Mouse (Mus musculus) stomach, embryonic 16.5 days (tissue): Measurements from ENCODE around the gene Fam181a. TPM values are rescaled to one million over a fixed set of nuclear protein-coding genes. Genes with fewer than 3 reads are reported as not detected.

Source experiments
- ATAC-seq: fragments of 200-750 bp; cut with Nextera tagmentation; 2 replicates; pipeline ENCODE4 v1.8.0; 2017; ENCODE audit warnings: moderate number of reproducible peaks, moderate TSS enrichment; ENCODE audit not compliant: insufficient read depth, low FRiP score
- H3K27ac ChIP-seq: fragments of 300-500 bp; sonication (generic); 2 replicates; pipeline ENCODE4 v1.5.1; 2014; ENCODE audit warnings: low read length
- H3K27me3 ChIP-seq: fragments of 300-500 bp; sonication (generic); 2 replicates; pipeline ENCODE4 v1.6.1; 2014; ENCODE audit warnings: low read length, control low read depth, mixed read lengths; ENCODE audit not compliant: control insufficient read depth, insufficient read depth
- H3K36me3 ChIP-seq: fragments of 300-500 bp; sonication (generic); 2 replicates; pipeline ENCODE4 v1.6.1; 2014; ENCODE audit warnings: low read length; ENCODE audit not compliant: control insufficient read depth, insufficient read depth
- H3K4me1 ChIP-seq: fragments of 300-500 bp; sonication (generic); 2 replicates; pipeline ENCODE4 v1.6.1; 2014; ENCODE audit warnings: low read length, control low read depth, mixed read lengths; ENCODE audit not compliant: control insufficient read depth, insufficient read depth
- H3K4me2 ChIP-seq: fragments of 300-500 bp; sonication (generic); 2 replicates; pipeline ENCODE4 v1.6.1; 2014; ENCODE audit warnings: low read depth, low read length, mixed read lengths
- H3K4me3 ChIP-seq: fragments of 300-500 bp; sonication (generic); replicated peaks from 2 replicates; pipeline ENCODE4 v1.5.1; 2014; ENCODE audit warnings: mild to moderate bottlenecking, low read length
- H3K9ac ChIP-seq: fragments of 300-500 bp; sonication (generic); 2 replicates; pipeline ENCODE4 v1.6.1; 2014; ENCODE audit warnings: low read length
- H3K9me3 ChIP-seq: fragments of 300-500 bp; sonication (generic); replicated peaks from 2 replicates; pipeline ENCODE4 v1.6.1; 2016; ENCODE audit warnings: low read length, control low read depth; ENCODE audit not compliant: control insufficient read depth
- WGBS: fragments of 180-500 bp; shearing (Covaris S2); extraction: QIAGEN DNeasy Blood & Tissue Kit; methylation state at CpG from one replicate; pipeline ENCODE4 v1.1.7; 2014; 5-methylcytosine and 5-hydroxymethylcytosine counted together
- polyA plus RNA-seq: library from polyadenylated mRNA; unstranded; fragments of >200 nt; fragmentation: Nextera tagmentation; extraction: Ambion mirVana; gene quantifications from 2 replicates; pipeline ENCODE4 v1.2.1, GENCODE M21; 2015

The Fam181a gene
- polyA plus RNA-seq, 1 experiment from 2014 or later, result not detected

DNA sequence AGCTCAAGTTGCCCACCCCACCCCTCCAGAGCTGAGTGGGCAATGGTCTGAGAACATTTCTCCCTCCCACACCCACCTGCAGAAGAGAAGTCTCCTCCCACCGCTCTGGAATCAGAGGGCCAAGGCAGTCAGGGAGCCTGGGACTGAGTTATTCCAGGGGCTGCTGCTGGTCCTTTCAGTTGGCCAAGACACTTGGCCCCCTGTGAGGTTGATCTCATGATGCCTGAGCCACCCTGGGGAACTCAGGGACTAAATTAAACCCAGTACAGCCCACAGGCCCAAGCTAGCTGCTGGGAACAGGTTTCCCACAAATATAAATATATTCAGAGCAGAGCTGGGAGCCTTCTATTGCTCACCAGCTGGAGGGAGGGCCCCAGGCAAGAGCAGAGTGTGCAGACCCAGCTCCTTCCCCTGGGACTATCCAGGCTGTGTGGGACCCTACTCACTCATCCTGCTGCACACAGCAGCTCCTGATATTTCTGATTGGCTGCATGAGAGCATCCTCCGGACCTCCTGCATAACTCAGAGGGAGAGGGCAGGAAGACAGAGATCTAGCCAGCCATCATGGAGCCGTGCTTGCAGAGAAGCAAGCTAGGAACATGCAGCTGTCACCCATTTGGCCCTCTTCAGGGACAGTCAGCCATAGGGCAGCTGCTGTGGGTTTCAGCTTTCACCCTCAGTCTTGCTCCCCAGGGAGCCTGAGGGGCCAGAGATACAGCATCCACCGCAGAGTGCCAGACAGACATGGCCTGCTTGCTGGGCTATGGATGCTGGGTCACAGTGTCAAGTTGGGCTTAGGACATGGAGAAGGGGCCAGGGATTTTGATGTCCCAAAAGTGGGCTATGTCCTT, 48.4 kb downstream of the Fam181a start:
- H3K27ac ChIP-seq, result no peak overlapping the region
- no peak for ATAC-seq
- whole genome bisulfite sequencing, result 60% methylated on average over 4 of the region's 4 CpGs
- H3K9ac ChIP-seq, result no peak overlapping the region
- no peak overlapping the region for H3K4me2 ChIP-seq
- no peaks in the 10 kb centered on the region for H3K27me3 ChIP-seq
- H3K4me3 ChIP-seq, result no peak overlapping the region
- peaks cover 3% of the 10 kb centered on the region; the same call in 1 of the 2 replicates for H3K4me1 ChIP-seq
- no peaks in the 10 kb centered on the region for H3K36me3 ChIP-seq
- H3K9me3 ChIP-seq, result no peaks in the 10 kb centered on the region

DNA sequence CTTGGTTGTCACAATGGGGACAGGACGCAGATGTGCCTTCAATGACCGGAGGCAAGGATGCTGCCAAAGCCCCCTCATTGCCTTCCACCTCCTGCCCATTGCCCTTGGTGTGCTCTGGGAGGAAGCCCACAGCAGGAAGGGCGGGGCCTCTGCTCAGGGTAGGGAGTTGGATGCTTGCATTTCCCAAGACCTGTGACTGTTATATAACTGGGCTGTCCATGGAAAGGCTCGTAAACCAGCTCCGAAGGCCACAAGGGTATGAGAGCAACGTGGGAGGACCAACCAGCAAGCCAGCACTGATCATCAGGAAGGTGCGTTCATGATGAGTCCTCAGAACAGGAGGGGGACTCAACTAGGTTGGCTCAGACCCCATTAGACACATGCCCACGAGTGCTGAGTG, 50.0 kb downstream of the Fam181a start:
- no peak for ATAC-seq
- WGBS, result 79% methylated on average over 8 of the region's 8 CpGs

DNA sequence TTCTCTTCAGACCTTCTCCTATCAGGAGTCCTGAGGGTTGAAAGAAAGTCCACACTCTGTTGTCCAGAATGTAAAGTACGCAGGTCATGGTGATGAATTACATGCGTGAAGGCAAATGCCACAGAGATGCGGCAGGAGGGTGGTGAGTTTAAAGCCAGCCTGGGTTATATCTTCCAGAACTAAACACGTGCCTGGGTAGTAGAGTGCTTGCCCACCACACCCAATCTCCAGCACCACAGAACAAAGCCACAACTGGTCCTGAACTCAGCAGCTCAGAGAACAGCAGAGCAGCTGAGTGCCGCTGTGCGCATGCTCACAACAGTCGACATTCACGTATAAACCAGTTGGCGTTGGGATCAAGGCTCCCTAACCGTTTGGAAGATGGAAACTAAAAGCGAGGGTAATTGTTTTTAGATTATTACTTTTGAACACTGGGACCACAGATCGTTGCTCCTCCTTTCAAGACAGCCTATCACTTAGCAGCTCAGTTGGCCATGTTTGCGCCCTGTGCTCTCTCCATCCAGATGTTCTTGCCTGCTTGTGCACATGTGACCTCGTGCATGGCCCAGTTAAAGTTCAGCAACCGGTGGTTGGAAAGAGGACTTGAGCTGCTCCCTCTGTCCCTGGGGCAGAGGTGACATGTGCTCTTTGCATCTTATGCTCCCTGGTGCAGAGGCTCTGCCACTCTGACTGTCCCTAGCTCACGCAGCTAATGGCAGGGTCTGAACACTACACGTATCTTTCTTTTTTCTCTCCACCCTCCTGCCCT, 50.9 kb downstream of the Fam181a start:
- Histone ChIP-seq H3K27ac (no peak overlapping the region), H3K9me3 (no peaks in the 10 kb centered on the region), H3K36me3 (no peaks in the 10 kb centered on the region), H3K9ac (no peak overlapping the region), H3K4me1 (no peaks in the 10 kb centered on the region), H3K4me2 (no peak overlapping the region), H3K4me3 (no peak overlapping the region), H3K27me3 (no peaks in the 10 kb centered on the region)
- ATAC-seq, result no peak
- WGBS, result 79% methylated on average over 17 of the region's 17 CpGs

More for the DNA sequence above, 50.0 kb downstream of the Fam181a start:
- Histone ChIP-seq H3K27me3 (no peaks in the 10 kb centered on the region), H3K4me2 (no peak overlapping the region), H3K4me3 (no peak overlapping the region), H3K27ac (no peak overlapping the region), H3K9me3 (no peaks in the 10 kb centered on the region), H3K36me3 (no peaks in the 10 kb centered on the region), H3K4me1 (peaks cover 3% of the 10 kb centered on the region; the same call in 1 of the 2 replicates), H3K9ac (no peak overlapping the region)

DNA sequence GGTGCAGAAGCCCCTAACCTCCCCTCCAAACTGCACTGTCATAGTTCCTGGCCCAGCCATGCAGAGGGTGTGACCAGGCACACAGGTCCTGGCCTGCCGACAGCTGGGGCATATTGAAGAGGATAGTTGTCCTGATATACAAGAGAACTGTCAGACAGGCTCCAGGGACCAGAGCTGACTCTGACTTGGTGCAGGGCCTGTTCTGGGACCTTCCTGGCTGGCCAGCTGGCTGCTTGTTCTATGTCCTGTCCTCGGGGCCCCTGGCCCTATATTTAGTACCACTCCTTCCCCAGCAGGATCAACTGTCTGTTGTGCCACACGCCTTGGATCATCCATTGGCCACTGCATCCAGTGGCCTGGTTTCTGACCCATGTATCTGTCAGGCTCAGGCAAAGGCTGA, 51.6 kb downstream of the Fam181a start:
- H3K9me3 ChIP-seq, result no peaks in the 10 kb centered on the region
- H3K27me3 ChIP-seq, result no peaks in the 10 kb centered on the region
- no peak overlapping the region for H3K4me2 ChIP-seq
- no peak overlapping the region for H3K4me3 ChIP-seq
- H3K27ac ChIP-seq, result no peak overlapping the region
- H3K4me1 ChIP-seq, result no peaks in the 10 kb centered on the region
- H3K9ac ChIP-seq, result no peak overlapping the region
- WGBS, result 70% methylated on average over 3 of the region's 3 CpGs
- no peaks in the 10 kb centered on the region for H3K36me3 ChIP-seq
- no peak for ATAC-seq

Other genes with a start within 250 kb of the Fam181a start
- 0.90 and 1.3 TPM in 2 replicates for gene Prima1, start 68.8 kb upstream of the Fam181a start, polyA plus RNA-seq
- 26.3 and 27.7 TPM in 2 replicates for gene Asb2, start 45.0 kb downstream of the Fam181a start, polyA plus RNA-seq
- 10.6 and 12.2 TPM in 2 replicates for gene Otub2, start 77.7 kb downstream of the Fam181a start, polyA plus RNA-seq
- gene 9330161L09Rik, start 96.8 kb downstream of the Fam181a start, polyA plus RNA-seq, result 0.18 and 0.39 TPM in 2 replicates
- 79.8 and 85.7 TPM in 2 replicates for gene Ddx24, start 114.9 kb downstream of the Fam181a start, polyA plus RNA-seq
- 49.3 and 56.6 TPM in 2 replicates for gene Ifi27, start 123.2 kb downstream of the Fam181a start, polyA plus RNA-seq
- 17.0 and 18.1 TPM in 2 replicates for gene Ifi27l2a, start 132.7 kb downstream of the Fam181a start, polyA plus RNA-seq
- gene Ifi27l2b, start 146.2 kb downstream of the Fam181a start, polyA plus RNA-seq, result 9.2 and 10.2 TPM in 2 replicates
- gene Ppp4r4, start 221.3 kb downstream of the Fam181a start, polyA plus RNA-seq, result 1.1 and 1.4 TPM in 2 replicates